Mouse (Mus musculus) embryo, embryonic 9.5 days (tissue): Measurements from ENCODE around the gene Rbbp9.
"Not testable (repeated sequence)": the region's sequence is repeated elsewhere in the genome, so short reads cannot be mapped to it uniquely, and the experiment has no call there.

ENCODE experiments used
- DNase-seq: peaks from one replicate; pipeline ENCODE4 v3.0.0-alpha.2; 2017; ENCODE audit errors: extremely low spot score

Rbbp9 gene

GRCm38 (mm10) chr2:144550529-144550928 is at the start of gene Rbbp9:
Gene Rbbp9, minus strand, starts transcription at chr2:144550869.
- DNase-seq, result peak; percentile 82

GRCm38 (mm10) chr2:144599831-144600687 is 49.4 kb upstream of the Rbbp9 start, which contains the start of gene Dtd1:
Gene Dtd1, plus strand, starts transcription at chr2:144599897.
- DNase-seq, result peak; percentile 85

GRCm38 (mm10) chr2:144598006-144598405 is 47.3 kb upstream of the Rbbp9 start:
- DNase-seq, result no peak

GRCm38 (mm10) chr2:144593951-144594651 is 43.4 kb upstream of the Rbbp9 start, which contains the start of gene Smim26:
Gene Smim26, plus strand, starts transcription at chr2:144594054.
- peak; percentile 82 for DNase-seq

- DNase-seq, result not testable (repeated sequence)
Observed at GRCm38 (mm10) chr2:144593036-144593435, 42.4 kb upstream of the Rbbp9 start.

GRCm38 (mm10) chr2:144588723-144589122 is 38.1 kb upstream of the Rbbp9 start:
- no peak for DNase-seq

- DNase-seq, result peak; percentile 93
Observed at GRCm38 (mm10) chr2:144555820-144556552, 5.3 kb upstream of the Rbbp9 start, which contains the start of gene Sec23b. Gene Sec23b, plus strand, starts transcription at chr2:144556229.

GRCm38 (mm10) chr2:144555286-144555819 is 4.7 kb upstream of the Rbbp9 start:
- no peak for DNase-seq

- no peak for DNase-seq
Observed at GRCm38 (mm10) chr2:144553905-144554304, 3.2 kb upstream of the Rbbp9 start.

- no peak for DNase-seq
Observed at GRCm38 (mm10) chr2:144547559-144547958, 3.1 kb downstream of the Rbbp9 start.

GRCm38 (mm10) chr2:144545481-144545880 is 5.2 kb downstream of the Rbbp9 start:
- no peak for DNase-seq

- no peak for DNase-seq
Observed at GRCm38 (mm10) chr2:144545061-144545460, 5.6 kb downstream of the Rbbp9 start.

- no peak for DNase-seq
Observed at GRCm38 (mm10) chr2:144544630-144545029, 6.0 kb downstream of the Rbbp9 start.

GRCm38 (mm10) chr2:144543670-144544069 is 7.0 kb downstream of the Rbbp9 start:
- DNase-seq, result no peak

- DNase-seq, result no peak
Observed at GRCm38 (mm10) chr2:144541246-144541645, 9.4 kb downstream of the Rbbp9 start.

GRCm38 (mm10) chr2:144537123-144537522 is 13.5 kb downstream of the Rbbp9 start:
- no peak for DNase-seq

- no peak for DNase-seq
Observed at GRCm38 (mm10) chr2:144527821-144528174, 22.9 kb downstream of the Rbbp9 start.

- DNase-seq, result peak; percentile 95
Observed at GRCm38 (mm10) chr2:144526981-144527820, 23.5 kb downstream of the Rbbp9 start, which contains the start of the genes Dzank1 and Polr3f. Gene Dzank1, minus strand, starts transcription at chr2:144527414. Gene Polr3f, plus strand, starts transcription at chr2:144527718.

GRCm38 (mm10) chr2:144525856-144526255 is 24.8 kb downstream of the Rbbp9 start:
- no peak for DNase-seq

GRCm38 (mm10) chr2:144519772-144520171 is 30.9 kb downstream of the Rbbp9 start:
- no peak for DNase-seq

GRCm38 (mm10) chr2:144514619-144515018 is 36.0 kb downstream of the Rbbp9 start:
- DNase-seq, result no peak
